Mouse (Mus musculus) T-helper 2 cell (primary cell): ENCODE data around the gene Tbc1d10b.

Experiments used
- in situ Hi-C: fragments of 300-600 bp; cut with MboI, MseI; formaldehyde crosslinking; loops from one replicate; pipeline ENCODE4 v1.15.1; 2025; ENCODE audit warnings: high pct_unique_total_duplicates

Tbc1d10b gene

DNA sequence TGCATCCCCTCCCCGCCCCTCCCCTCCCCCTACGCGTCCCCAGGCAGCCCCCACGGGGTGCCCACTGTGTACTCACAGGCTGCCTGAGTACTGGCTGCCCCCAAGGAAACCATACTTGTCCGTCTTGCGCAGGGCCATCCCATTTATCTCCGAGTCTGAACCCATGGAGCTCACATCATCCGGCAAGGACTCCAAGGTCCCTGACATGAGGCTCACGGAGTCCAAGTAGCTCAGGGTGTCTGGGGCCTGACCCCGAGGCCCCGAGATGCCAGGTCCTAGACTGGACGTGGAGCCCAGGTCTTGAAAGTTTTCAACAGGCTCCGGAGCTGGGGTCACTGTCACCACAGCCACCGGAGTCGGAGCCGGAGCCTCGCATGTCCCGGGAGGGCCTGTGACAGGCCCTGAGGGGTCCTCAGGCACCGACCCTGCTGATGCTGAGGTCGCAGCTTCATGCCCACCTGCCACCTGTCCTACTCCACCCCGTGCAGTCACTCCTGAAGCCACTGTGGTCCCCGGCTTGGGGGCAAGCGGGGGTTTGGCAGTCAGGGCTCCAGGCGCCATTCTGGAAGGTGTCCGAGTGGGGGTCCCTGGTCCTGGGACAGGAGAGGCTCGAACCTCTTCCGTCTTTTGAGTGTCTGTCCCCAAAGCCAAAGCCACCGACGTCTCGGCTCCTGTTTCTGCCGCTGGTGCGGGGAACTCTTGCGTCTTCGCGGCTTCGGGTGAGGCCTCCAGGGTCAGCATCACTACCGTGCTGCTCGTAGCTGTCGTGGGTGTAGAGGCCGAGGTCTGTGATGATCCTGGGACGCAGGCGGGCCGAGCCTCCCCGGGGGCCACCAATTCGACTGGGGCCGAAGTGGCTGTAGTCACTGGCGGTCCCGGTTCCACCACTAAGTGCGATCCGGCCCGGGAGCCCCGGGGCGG lies 634 bp downstream of the Tbc1d10b start:
- in situ Hi-C loops = no loop called here

DNA sequence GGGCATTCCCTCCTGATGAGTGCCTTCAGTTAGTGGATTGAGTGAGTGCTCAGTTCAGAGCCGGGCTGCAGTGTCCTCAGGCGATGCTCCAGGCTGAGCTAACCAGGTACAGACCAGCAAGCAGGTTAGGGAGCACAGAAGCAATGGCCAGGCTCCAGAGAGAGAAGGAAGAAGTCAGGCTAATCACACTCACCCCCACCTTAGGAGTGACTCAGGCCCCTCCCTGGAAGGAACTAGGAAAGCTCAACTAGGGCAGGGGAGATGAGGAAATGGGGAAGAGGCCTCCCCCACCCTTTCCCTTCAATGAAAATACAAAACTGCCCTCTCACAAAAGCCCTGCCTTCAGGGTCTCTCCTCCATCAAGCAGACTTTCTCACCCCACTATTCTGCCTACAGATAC lies 1.7 kb downstream of the Tbc1d10b start:
- in situ Hi-C loops = no loop called here

DNA sequence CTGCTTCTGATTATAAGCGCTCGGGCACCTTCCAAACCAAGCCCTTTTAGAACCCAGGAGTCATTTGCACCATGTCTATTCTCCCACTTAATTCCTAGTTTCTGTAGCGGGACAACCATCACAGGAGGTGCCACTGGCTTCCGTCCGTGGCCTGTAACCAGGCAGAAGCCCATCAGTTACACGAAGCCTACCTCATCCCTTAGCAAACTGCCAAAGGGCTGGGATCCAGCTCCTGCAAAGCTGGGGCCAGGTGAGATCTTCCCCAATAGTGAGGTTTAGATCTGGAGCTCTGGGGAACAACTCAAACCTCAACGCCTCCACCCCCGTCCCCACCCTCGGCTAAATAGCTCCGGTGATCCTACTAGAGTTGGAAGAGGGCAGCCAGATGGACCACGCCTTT lies 11.8 kb downstream of the Tbc1d10b start:
- in situ Hi-C loops = no loop called here

DNA sequence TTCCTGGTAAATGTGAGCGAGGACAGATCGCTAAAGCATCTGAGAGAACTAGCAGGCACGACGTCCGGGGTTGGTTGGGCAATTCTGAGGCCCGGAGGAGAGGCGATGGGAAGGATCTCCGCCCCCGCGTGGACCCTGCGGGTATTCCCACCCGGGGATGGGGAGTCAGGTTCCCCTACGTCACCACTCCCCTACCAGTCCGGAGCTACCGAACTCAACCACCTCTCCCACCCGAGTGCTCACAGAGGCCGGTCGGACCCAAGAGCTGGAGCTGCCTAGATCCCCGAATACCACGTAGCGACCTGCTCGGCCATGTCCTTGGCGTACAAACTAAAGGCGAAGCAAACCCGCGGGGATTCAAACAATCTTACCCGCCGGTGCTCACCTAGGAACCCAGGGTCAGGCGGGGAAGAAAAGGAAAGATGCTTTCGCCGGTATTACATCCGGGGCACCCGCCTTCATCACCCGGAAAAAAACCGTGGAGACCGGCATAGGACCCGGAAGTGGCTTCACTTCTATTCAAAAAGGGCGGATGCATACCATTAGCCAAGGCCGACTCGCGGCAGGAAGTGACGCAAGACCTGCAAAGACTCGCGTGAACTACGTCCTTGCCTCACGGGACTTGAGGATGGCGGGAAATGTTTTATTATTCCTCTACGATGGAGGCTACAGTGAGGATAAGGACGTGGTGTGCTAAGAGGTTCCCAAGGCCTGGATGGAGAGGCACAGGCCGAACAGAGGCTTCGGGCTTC lies 12.5 kb downstream of the Tbc1d10b start, which contains the start of gene Cd2bp2:
Gene Cd2bp2 (minus strand): TSS at position 507 of the 752 bp plus-strand sequence.
- in situ Hi-C loops = no loop called here

DNA sequence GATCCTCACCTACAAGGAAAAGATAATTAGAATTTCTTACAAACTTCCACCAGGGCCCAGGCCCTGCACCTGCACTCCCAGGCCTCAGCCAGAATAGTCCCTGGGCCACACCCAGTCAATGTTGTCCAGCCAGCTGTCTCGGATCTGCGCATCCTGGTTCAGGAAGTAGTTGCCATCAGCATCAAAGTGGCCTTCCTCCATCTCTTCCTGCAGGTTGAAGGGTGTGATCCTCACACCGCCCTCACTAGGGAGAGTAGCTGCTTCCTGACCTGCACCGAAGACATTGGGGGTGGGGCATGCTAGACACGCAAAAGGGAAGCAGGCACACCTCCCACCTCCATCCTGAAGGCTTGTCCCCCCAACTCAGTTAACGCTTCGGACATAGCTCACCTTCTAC lies 13.6 kb downstream of the Tbc1d10b start:
- in situ Hi-C loops = no loop called here

DNA sequence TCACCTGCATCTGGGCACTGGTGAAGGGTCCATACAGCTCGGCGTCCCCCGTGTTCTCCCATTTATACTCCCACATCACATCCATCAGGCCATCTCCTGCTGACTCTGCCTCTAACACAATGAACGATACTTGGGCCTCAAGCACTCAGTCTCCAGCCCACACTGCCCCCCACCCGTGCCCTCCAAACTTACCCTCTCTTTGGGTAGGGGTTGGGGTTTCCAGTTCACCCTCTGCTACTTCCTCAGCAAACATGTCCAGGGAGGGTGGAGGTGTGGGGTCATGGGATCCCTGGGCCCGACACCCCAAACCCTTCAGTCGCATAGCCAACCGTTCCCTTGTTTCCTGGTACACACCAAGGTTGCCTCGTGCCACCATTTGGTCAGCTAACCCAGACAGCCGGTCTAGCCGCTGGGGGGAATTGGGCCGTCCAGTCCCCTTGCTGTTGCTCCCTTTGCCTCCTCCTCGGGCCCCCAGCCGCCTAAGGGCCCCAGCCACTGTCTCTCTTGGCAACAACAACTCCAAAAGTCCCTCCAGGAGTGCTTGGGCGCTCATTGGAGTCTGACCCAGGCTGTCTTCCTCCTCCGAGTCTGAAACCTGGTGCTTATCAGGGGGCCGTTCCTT lies 14.1 kb downstream of the Tbc1d10b start:
- in situ Hi-C loops = no loop called here

DNA sequence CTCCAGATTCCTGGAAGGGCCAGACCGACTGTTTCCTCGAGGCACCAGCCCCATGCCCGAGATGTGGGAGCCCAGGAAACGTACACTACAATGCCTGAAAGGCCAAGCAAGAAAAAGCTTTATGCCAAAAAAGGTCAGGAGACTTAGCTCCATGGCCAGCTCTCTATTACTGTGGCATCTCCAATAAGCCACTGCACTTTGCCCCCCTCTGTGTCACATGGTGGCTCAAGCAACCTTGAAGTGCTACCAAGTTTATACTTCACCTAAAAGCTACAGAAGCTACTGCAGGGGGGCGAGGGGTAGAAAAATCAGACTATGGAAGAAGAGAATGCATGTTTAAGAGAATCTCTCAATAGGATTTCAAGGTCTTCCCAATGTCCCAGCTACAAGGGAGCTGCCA lies 15.3 kb downstream of the Tbc1d10b start:
- in situ Hi-C loops = no loop called here

DNA sequence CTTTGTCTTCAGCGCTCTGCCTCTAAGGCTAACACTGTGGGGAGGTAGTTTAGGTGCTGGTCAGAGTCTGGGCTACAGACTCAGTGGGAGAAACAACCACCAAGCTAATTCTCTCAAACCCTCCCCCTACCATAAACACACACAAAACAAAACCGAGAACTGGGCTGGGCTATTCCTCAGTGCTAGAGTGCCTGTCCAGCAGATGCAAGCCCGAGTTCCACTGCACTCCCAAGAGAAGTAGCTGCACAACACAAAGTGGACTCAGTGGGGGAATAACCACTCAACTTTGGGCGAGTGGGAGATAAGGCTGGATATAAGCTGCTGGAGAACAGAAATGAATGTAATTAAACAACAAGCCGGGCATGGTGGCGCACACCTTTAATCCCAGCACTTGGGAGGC lies 17.6 kb downstream of the Tbc1d10b start:
- in situ Hi-C loops = no loop called here

DNA sequence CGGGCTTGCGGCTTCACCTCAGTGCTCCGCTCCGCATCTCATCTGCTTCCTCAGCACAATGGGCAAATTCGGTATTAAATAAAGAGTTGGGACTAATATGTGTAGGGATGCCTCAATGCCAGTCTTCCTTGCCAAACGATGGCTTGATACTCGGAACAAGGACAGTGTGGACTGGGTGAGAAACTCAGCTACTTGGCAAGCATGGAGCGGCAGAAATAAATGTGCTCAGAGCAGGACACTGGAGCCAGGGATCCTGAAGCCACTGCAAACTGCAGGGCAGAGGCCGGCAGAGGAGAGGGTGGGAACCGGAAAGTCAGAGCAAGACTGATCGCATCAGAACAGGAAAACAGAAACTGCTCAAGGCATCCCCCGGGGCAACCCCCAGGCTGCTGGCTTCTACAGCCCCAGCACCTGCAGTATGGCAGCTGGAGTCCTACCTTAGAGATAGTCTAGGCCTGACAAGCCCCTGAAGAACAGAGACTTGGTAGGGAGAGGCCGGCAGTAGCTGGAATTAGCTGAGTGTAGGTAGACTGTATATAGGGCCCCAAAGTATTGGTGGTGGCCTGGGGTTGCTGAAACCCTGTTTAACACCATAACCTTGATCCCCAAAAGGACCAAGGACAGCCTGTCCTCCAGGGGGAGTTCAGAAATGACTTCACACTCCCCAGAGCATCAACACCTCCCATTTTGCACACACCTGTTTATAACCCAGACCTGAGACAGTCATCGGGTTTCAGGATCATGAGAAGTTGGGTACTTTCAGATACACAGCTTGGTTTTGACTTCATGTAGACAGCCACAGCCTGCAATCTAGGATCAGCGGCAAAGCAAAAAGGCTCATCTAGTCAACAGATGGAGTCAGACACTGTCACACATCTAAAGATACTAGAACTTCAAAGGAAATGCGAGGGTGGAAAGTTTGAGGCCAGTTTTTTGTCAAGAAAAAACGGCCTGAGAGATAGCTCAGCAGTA lies 19.7 kb downstream of the Tbc1d10b start:
- in situ Hi-C loops = no loop called here

DNA sequence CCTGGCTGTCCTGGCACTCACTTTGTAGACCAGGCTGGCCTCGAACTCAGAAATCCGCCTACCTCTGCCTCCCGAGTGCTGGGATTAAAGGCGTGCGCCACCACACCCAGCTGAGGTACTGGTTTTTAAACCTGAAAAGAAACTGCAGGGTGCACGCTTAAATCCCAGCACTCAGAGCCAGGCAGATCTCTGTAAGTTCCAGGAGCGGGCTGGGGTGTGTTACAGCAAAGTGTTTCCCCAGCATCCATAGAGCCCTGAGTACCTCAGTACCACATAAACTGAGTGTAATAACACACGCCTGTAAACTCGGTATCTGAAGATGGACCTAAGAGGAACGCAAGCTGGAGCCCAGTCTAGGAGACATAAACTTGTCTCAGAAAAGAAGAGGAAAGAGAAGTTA lies 20.9 kb downstream of the Tbc1d10b start:
- in situ Hi-C loops = no loop called here

DNA sequence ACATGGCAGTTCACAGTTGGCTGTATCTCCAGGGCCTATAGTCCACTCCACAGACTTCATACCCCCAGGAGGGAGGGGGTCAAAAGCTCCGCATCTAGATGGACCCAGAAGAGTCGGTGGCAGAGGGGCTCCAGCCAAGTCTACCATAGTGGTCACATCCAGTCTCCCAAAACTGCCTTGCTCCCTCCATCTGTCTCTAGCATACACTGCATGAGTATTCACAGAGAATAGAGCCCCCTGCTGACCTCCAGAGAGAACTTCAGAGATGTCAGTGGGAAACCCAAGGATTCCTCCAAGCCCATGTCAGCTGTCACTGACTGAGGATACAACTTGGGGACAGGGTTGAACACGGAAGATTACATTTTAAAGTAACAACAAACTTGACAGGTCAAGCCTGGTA lies 22.7 kb downstream of the Tbc1d10b start:
- in situ Hi-C loops = no loop called here

DNA sequence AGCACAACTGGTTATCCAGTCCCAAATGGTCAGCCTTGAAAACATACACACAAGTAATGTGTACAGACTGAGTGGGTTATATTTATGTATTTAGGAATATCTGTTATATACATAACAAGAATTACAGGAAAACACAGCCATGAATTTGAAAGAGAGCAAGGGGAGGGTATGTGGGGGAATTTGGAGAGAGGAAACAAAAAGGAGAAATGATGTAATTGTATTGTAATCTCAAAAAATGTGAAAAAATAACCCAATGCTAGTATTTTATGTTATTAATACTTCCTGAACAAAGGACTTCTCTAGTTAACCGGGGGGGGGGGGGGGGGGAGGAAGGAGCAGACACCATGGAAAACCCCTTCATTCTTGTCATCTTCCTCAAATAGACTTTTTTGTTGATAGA lies 23.5 kb downstream of the Tbc1d10b start:
- in situ Hi-C loops = loop anchor here (5.0 kb wide), 1 partner anchor 47 kb away; the partner anchor contains the start of gene Spn

DNA sequence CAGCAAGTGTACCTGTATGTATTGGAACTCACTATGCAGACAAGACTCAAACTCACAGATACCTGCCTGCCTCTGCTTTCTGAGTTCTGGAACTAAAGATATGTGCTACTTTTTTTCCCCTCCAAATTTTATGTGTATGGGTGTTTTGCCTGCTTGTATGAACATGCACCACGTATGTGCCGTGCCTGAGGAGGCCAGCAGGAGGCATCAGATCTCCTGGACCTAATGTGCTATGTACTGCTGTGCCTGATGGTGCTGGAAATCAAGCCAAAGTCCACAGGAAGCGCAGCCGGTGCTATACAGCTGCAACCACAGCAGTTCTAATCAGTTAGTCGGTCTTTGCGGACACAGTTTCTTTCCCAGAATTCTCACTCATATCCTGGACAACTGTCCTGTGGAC lies 24.4 kb downstream of the Tbc1d10b start:
- in situ Hi-C loops = loop anchor here (5.0 kb wide), 1 partner anchor 47 kb away; the partner anchor contains the start of gene Spn

DNA sequence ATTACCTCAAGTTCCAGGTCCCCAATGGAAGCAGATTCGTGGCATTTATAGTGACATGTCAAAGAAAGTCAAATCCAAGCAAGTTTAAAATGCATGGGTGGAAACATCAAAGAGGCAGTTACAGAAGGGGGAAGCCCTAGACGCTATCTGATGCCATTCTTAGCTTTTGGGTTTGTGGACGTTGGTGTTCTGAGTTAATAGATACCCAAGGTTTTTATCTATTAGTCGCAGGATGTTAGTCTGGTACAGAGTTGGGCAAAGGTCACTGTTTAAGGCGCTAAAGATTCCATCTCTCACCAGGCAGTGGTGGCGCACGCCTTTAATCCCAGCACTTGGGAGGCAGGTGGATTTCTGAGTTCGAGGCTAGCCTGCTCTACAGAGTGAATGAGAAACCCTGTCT lies 24.9 kb downstream of the Tbc1d10b start:
- in situ Hi-C loops = loop anchor here (5.0 kb wide), 1 partner anchor 46 kb away; the partner anchor contains the start of gene Spn

DNA sequence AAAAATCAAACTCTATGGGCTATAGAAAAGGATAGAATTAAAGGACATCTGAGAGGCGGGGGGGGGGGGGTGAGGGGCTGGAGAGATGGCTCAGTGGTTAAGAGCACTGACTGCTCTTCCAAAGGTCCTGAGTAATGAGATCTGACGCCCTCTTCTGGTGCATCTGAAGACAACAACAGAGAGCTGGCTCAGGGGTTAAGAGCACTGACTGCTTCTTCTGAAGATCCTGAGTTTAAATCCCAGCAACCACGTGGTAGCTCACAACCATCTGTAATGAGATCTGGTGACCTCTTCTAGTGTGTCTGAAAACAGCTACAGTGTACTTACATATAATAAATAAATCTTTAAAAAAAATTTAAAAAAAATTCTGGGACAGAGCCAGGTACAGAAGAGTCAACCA lies 26.5 kb downstream of the Tbc1d10b start:
- in situ Hi-C loops = loop anchor here (5.0 kb wide), 1 partner anchor 44 kb away; the partner anchor contains the start of gene Spn

DNA sequence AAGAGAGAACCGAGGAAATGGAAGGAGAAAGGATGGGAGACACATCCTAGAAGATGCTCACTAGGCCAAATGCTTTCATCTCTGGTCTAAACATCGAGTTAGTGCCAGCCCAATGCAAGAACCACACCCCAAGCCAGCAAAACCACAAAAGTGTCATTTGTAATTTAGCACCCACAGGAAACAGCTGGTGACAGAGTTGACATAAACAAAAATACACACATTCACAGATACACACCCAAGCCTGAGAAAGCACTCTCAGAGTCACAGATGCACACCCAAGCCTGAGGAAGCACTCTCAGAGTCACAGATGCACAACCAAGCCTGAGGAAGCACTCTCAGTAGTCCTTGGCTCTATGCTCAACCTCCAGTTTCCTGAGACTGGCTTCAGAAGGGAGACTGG lies 27.5 kb downstream of the Tbc1d10b start:
- in situ Hi-C loops = loop anchor here (5.0 kb wide), 1 partner anchor 43 kb away; the partner anchor contains the start of gene Spn

DNA sequence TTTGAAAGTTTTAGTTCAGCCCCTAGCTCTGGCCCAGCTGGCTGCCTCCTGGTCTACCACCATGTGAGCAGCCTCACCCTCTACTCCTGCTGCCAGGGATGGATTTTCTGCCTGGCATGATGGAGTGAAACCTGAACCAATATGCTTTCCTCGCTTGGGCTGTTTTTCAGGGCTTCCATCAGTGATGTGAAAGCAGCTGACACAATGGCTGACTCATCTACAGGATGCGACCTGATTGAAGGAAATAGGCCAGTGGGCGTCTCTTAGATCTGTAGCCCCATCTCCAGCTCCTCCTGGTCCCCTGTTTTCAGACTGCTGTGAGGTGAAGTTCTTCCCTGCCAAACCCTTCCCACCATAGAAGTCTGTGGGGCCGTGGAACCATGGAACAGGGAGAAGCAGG lies 31.3 kb downstream of the Tbc1d10b start:
- in situ Hi-C loops = no loop called here

DNA sequence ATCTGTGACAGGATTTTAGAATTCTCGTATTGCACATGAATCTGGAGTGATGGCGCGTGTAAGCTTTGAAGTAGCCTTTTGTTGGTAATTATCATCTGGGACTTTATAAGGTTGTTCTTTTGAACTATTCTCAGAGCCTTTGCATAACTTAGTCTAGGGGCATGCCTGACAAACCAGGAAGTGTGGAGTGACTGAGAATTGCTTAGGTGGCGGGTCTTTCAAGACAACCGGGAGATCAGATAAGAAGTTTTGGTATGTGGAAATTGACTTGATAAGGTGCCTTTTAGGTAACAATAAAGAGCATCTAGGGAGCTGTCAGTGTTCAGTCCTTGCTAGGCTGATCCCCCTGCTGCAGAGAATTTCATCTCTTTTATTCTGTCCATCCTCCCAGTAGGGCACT lies 41.8 kb downstream of the Tbc1d10b start:
- in situ Hi-C loops = no loop called here

DNA sequence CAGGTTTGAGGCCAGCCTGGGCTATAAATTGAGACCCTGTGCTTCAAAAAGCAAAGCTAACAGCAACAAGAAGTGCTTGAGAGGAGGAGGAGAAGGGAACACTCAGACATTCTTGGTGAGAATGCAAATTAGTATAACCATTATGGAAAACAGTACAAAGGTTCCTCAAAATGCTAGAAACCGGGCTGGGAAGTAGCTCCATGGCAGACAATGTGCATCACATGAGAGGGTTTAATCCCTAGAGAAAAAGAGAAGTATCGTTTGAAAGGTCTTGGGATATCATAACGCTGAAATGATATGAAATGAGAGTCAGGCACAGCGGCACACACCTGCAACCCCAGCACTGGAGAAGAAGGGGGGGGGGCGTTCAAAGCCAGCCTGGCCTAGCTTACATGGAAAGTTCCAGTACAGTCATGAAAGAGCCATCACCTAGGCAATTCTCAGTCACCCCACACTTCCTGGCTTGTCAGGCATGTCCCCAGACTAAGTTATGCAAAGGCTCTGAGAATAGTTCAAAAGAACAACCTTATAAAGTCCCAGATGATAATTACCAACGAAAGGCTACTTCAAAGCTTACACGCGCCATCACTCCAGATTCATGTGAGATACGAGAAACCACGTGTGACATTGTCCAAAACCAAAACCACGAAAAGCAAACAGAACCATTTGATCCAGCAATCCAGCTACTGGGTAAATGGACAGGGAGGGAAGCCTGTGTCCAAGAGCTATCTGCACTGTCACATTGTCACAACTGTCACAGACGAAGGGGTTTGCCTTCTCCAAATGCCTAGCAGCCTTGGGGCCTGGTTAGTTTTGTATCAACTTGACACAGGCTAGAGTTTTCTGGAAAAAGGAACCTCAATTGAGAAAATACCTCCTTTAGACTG lies 42.4 kb downstream of the Tbc1d10b start:
- in situ Hi-C loops = no loop called here

DNA sequence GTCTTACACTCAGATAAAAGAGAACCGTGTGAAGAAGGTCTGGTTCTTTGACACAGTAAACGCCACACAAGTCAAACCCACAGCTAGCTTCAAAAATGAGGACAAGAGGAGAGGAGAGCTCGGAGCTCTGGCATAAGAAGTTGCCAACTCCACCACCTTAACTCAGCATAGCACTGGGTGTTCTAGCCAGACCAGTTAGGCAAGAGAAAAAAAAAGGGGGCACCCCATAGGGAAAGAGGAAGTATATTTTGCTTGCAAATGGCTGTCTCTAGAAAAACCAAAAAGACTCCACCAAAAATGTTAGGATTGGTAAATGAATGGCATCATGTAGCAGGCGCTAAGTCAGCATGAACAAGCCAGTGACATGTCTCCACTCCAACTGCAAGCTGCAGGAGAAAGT lies 44.3 kb downstream of the Tbc1d10b start:
- in situ Hi-C loops = no loop called here
